Mouse (Mus musculus) megakaryocyte-erythroid progenitor cell, adult 5-6 weeks (primary cell): ENCODE results near the gene Vkorc1. TPM values are rescaled to one million over a fixed set of nuclear protein-coding genes. Genes with fewer than 3 reads are reported as not detected.
"Not testable (repeated sequence)": the region's sequence is repeated elsewhere in the genome, so short reads cannot be mapped to it uniquely, and the experiment has no call there.

Source experiments
- ATAC-seq: replicated peaks from 2 replicates; pipeline ENCODE4 v1.8.0; 2016; ENCODE audit warnings: mild to moderate bottlenecking, inconsistent platforms; ENCODE audit not compliant: severe bottlenecking, poor library complexity, low FRiP score, low TSS enrichment
- total RNA-seq, 2 experiments: library from RNA; stranded (forward) in 1 of 2; stranded (reverse) in 1 of 2; fragments of 200-1000, 215-1000 nt in 1 of 2; fragments of >200 nt in 1 of 2; fragmentation: Nextera tagmentation in 1 of 2; gene quantifications; 2 replicates each; pipeline ENCODE4 v1.2.3; 2014 to 2017

The Vkorc1 gene
- total RNA-seq, 2 experiments from 2014 or later = 25.4 to 72.8 TPM

- ATAC-seq = peak; percentile 41; the same call in 1 of the 2 replicates
Measured at GRCm38 (mm10) chr7:127921516-127921915, 26.1 kb upstream of the Vkorc1 start.

- peak; percentile 43; the same call in 1 of the 2 replicates for ATAC-seq
Measured at GRCm38 (mm10) chr7:127919290-127919689, 23.9 kb upstream of the Vkorc1 start.

- no peak for ATAC-seq
Measured at GRCm38 (mm10) chr7:127918203-127918602, 22.8 kb upstream of the Vkorc1 start.

- no peak for ATAC-seq
Measured at GRCm38 (mm10) chr7:127915293-127915692, 19.9 kb upstream of the Vkorc1 start.

- no peak for ATAC-seq
Measured at GRCm38 (mm10) chr7:127912938-127913337, 17.5 kb upstream of the Vkorc1 start.

GRCm38 (mm10) chr7:127912190-127912871 lies 16.9 kb upstream of the Vkorc1 start, which contains the start of gene Kat8:
Kat8 (plus strand) TSS chr7:127912516.
- peak; percentile 98 for ATAC-seq

GRCm38 (mm10) chr7:127908656-127909055 lies 13.2 kb upstream of the Vkorc1 start:
- ATAC-seq = no peak

GRCm38 (mm10) chr7:127907939-127908338 lies 12.5 kb upstream of the Vkorc1 start:
- no peak for ATAC-seq

- peak; percentile 84 for ATAC-seq
Measured at GRCm38 (mm10) chr7:127903971-127904796, 8.8 kb upstream of the Vkorc1 start, which contains the start of gene Bckdk. Bckdk (plus strand) TSS chr7:127904082.

GRCm38 (mm10) chr7:127901772-127902171 lies 6.4 kb upstream of the Vkorc1 start:
- no peak for ATAC-seq

GRCm38 (mm10) chr7:127899997-127900396 lies 4.6 kb upstream of the Vkorc1 start:
- 0 out of 2 replicates have a peak, but pooled peaks have one; percentile 13 for ATAC-seq

GRCm38 (mm10) chr7:127898179-127898956 lies 3.0 kb upstream of the Vkorc1 start:
- ATAC-seq = no peak

- no peak for ATAC-seq
Measured at GRCm38 (mm10) chr7:127897542-127897941, 2.1 kb upstream of the Vkorc1 start.

GRCm38 (mm10) chr7:127896384-127896783 lies 967 bp upstream of the Vkorc1 start:
- ATAC-seq = no peak

GRCm38 (mm10) chr7:127895891-127896290 lies 474 bp upstream of the Vkorc1 start:
- not testable (repeated sequence) for ATAC-seq

- no peak for ATAC-seq
Measured at GRCm38 (mm10) chr7:127894480-127894879, 937 bp downstream of the Vkorc1 start.

- ATAC-seq = no peak
Measured at GRCm38 (mm10) chr7:127890798-127891197, 4.6 kb downstream of the Vkorc1 start, which contains the start of gene Prss53. Prss53 (minus strand) TSS chr7:127890970.

- no peak for ATAC-seq
Measured at GRCm38 (mm10) chr7:127888821-127889220, 6.6 kb downstream of the Vkorc1 start.

GRCm38 (mm10) chr7:127887781-127888180 lies 7.6 kb downstream of the Vkorc1 start:
- no peak for ATAC-seq

- ATAC-seq = no peak
Measured at GRCm38 (mm10) chr7:127887191-127887590, 8.2 kb downstream of the Vkorc1 start.
